Mouse (Mus musculus) kidney, adult 18-20 months (tissue): ENCODE measurements around the gene Paqr4.
A peak's percentile ranks its signal among the peaks of the same experiment; 100 is the strongest.

Experiments
- DNase-seq: peaks from one replicate; pipeline ENCODE4 v3.0.0; 2021

Gene Paqr4

DNA sequence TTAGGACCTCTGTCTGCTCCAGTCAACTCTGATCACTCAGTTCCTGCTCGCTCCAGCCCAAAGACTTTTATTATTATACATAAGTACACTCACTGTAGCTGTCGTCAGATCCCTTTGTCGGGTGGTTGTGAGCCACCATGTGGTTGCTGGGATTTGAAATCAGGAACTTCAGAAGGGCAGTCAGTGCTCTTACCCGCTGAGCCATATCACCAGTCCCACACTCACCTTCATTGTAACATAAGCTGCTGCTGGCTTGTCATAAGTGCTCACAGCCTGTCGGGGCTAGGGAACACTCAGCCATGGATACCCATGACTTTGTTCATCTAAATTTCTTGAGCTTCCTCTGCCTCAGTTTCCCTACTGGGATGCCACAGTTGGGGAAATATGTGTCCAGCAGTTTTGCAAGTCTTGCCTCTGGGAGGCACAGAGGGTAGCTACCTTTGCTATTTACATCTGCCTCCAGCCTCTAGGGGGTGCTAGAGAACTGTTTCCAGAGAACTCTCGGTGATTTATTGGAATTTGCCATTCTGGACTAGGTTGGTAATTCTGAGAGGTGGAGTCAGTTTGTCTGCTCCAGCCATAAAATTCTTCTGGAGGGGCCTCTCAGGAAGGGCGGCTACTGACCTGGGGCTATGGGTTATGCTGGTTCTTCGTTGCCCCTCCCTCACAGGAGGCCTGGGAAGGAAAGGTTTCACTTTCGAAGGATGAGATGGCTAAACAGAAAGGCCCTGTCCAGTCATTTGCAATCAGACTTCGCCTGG lies 8.1 kb upstream of the Paqr4 start:
- DNase-seq = peak; percentile 77

DNA sequence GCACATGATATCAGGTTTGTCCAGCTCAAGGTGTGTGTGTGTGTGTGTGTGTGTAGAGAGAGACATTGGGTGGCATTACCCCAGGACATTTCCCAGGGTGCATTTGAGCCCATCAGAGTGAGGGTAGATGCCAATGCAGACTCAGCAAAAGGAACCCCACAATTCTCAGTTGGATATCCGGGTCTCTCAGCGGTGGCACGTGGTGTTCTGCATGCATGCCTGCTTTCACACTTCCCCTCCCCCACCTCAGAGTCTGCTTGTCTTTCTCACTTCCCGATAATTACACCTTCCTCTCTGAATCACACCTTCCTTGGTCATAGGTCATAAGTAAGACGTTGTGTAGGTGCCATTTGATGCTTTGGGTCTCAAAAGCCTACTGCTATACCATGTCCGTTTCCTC lies 7.4 kb upstream of the Paqr4 start:
- no peak for DNase-seq

GRCm38 (mm10) chr17:23747471-23747870 lies 6.8 kb upstream of the Paqr4 start:
- no peak for DNase-seq

GRCm38 (mm10) chr17:23746767-23747166 lies 6.1 kb upstream of the Paqr4 start:
- DNase-seq = no peak

- DNase-seq = no peak
Observed at GRCm38 (mm10) chr17:23746311-23746710, 5.6 kb upstream of the Paqr4 start.

GRCm38 (mm10) chr17:23745301-23746251 lies 4.9 kb upstream of the Paqr4 start, which contains the start of gene Kremen2:
Gene Kremen2, minus strand, starts transcription at chr17:23745833.
- DNase-seq = no peak

DNA sequence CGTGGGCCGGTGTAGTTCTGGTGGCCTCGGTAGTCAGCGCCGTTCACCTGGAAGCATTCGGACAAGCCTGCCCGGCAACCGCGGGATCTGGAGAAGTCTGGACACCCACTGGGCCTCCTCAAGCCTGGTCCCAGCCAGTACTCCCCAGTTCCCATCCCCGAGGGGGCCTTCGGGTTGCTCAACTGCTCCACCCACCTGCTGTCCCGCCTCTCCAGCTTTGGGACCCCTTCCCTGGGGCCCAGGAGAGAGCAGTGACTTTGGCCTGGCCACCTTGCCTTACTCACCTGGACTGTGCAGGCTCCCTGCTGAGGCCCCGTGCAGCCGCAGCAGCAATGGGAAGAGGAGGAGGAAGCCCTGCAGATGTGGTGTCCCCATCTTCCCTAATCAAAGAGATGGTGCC lies 4.0 kb upstream of the Paqr4 start:
- no peak for DNase-seq

GRCm38 (mm10) chr17:23744076-23744475 lies 3.4 kb upstream of the Paqr4 start:
- DNase-seq = no peak

GRCm38 (mm10) chr17:23742941-23743340 lies 2.3 kb upstream of the Paqr4 start:
- no peak for DNase-seq

DNA sequence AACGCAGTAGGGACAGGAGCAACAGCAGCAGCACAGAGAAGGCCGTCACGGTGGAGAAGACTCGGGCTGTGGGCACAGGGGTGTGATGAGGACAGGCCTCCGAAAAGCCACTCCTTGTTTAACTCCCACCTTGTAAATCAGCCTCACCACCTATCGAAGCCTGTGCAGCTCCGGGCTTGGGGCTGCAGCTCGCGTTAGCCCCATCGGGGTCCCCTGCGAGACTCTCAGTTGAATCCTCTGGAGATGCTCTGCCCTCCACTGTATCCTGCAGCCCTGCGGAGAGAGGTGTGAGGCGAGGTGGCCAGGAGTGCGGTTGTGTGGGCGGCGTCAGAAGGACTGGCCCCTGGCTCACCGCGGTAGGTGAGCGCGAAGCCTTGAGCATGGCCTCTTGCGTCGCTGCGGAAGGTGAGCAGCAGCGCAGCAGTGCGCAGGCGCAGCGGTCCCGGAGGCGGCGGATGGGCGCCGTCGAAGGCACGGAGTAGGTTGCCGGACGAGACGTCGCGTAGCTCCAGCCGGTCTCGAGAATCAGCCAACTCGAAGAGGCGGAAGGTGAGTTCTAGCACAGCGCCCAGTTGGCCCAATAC lies 1.6 kb upstream of the Paqr4 start:
- DNase-seq = peak; percentile 44

- no peak for DNase-seq
Observed at GRCm38 (mm10) chr17:23741359-23742209, 917 bp upstream of the Paqr4 start.

GRCm38 (mm10) chr17:23740136-23740584 lies 507 bp downstream of the Paqr4 start:
- DNase-seq = peak; percentile 87

GRCm38 (mm10) chr17:23739202-23740135 lies 1.2 kb downstream of the Paqr4 start:
- no peak for DNase-seq

GRCm38 (mm10) chr17:23738836-23739201 lies 1.8 kb downstream of the Paqr4 start:
- no peak for DNase-seq

GRCm38 (mm10) chr17:23737493-23738445 lies 2.9 kb downstream of the Paqr4 start:
- DNase-seq = no peak

DNA sequence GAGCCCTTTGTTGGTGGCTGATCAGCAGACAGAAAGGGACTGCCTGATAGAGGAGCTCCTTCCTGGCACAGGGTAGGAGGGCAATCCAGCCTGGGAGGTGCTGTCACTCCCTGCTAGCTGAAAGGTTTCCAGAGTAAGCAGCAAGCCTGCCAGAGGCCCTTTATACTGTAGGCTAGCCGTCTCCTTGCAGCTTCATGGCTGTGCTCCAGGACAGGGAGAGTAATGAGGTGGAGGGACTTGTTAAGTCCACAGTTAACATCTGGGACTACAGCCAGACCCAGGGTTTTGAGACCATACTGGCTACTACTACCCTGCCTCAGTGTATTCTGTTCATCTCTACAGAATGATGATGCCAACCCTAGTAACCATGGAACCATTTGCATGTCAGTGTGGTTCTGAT lies 6.3 kb downstream of the Paqr4 start:
- no peak for DNase-seq

GRCm38 (mm10) chr17:23730441-23730840 lies 10.2 kb downstream of the Paqr4 start:
- no peak for DNase-seq

- peak; percentile 56 for DNase-seq
Observed at GRCm38 (mm10) chr17:23726758-23727142, 13.9 kb downstream of the Paqr4 start.

DNA sequence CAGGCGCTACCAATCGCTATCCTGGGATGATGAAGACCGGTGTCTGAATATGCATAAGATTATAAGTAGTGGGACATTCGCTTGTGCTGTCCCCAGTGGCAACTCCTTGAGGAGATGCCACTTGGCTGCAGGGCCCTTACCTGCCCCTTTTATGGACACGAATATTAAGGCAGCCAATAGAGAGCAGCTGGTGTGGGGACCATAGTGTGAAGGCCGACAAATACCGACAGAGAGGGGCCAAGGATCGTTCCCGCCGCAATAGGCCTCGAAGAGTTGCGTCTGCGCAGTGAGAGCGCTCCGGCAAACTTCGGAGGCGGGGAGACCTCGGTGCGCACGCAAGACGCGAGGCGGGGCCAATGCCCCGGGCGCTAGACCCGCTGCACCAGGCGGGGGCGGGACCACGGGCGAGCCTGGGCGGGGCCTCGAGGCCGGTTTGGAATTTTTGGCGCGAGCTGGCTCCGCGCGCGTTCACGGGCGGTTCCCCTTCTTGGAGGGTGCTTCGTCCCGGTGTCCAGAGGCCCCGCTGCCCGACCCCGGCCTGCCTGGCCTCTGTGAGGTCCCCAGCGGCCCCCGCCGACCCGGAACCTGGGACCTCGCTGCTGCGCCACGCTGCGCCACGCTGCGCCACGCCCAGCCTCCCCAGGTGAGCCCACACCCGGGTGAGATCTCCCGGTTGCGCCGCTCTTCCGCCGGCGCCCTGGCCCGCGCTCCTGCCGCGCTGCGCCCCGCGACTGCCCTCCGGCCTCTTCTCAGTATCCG lies 14.5 kb downstream of the Paqr4 start, which contains the start of gene Pkmyt1:
Pkmyt1 (plus strand) TSS at position 338 of the 759 bp plus-strand sequence.
- DNase-seq = peak; percentile 97
